Mouse (Mus musculus) cerebellum, adult 9-11 months (tissue): ENCODE measurements around the gene Odf3.

Experiments
- DNase-seq: peaks from one replicate; pipeline ENCODE4 v3.0.0; 2022

The Odf3 gene

GRCm38 (mm10) chr7:140847755-140848580, at the start of gene Odf3:
TSS of gene Odf3 (plus strand) at chr7:140847805.
- DNase-seq, result no peak

GRCm38 (mm10) chr7:140798212-140798611, 49.4 kb upstream of the Odf3 start:
- no peak for DNase-seq

GRCm38 (mm10) chr7:140802629-140803028, 45.0 kb upstream of the Odf3 start:
- DNase-seq, result no peak

- peak; percentile 38 for DNase-seq
These were observed 41.9 kb upstream of the Odf3 start for GRCm38 (mm10) chr7:140805704-140806103.

- DNase-seq, result no peak
These were observed 37.1 kb upstream of the Odf3 start for GRCm38 (mm10) chr7:140810496-140810895.

GRCm38 (mm10) chr7:140811714-140812113, 35.9 kb upstream of the Odf3 start:
- DNase-seq, result no peak

GRCm38 (mm10) chr7:140812850-140813249, 34.8 kb upstream of the Odf3 start:
- DNase-seq, result no peak

GRCm38 (mm10) chr7:140820173-140820572, 27.4 kb upstream of the Odf3 start:
- no peak for DNase-seq

GRCm38 (mm10) chr7:140821305-140821652, 26.3 kb upstream of the Odf3 start:
- DNase-seq, result peak; percentile 52

- peak; percentile 89 for DNase-seq
These were observed 25.8 kb upstream of the Odf3 start, which contains the start of gene Zfp941 for GRCm38 (mm10) chr7:140821653-140822329. TSS of gene Zfp941 (minus strand) at chr7:140822178.

- no peak for DNase-seq
These were observed 24.9 kb upstream of the Odf3 start for GRCm38 (mm10) chr7:140822731-140823130.

- peak; percentile 83 for DNase-seq
These were observed 19.3 kb upstream of the Odf3 start for GRCm38 (mm10) chr7:140828171-140828881.

GRCm38 (mm10) chr7:140831447-140831846, 16.2 kb upstream of the Odf3 start:
- DNase-seq, result no peak

- no peak for DNase-seq
These were observed 14.3 kb upstream of the Odf3 start for GRCm38 (mm10) chr7:140833341-140833740.

- DNase-seq, result no peak
These were observed 12.4 kb upstream of the Odf3 start, which contains the start of gene Urah for GRCm38 (mm10) chr7:140834968-140835757. TSS of gene Urah (plus strand) at chr7:140835018.

GRCm38 (mm10) chr7:140835758-140836087, 11.9 kb upstream of the Odf3 start:
- DNase-seq, result no peak

- no peak for DNase-seq
These were observed 11.1 kb upstream of the Odf3 start for GRCm38 (mm10) chr7:140836243-140837115.

GRCm38 (mm10) chr7:140839556-140839955, 8.0 kb upstream of the Odf3 start:
- no peak for DNase-seq

- DNase-seq, result no peak
These were observed 6.6 kb upstream of the Odf3 start for GRCm38 (mm10) chr7:140840750-140841735.

GRCm38 (mm10) chr7:140843806-140844205, 3.8 kb upstream of the Odf3 start:
- DNase-seq, result no peak
